30 mouse cellular contexts compared by ENCODE assay signal in the genomic region with DNA sequence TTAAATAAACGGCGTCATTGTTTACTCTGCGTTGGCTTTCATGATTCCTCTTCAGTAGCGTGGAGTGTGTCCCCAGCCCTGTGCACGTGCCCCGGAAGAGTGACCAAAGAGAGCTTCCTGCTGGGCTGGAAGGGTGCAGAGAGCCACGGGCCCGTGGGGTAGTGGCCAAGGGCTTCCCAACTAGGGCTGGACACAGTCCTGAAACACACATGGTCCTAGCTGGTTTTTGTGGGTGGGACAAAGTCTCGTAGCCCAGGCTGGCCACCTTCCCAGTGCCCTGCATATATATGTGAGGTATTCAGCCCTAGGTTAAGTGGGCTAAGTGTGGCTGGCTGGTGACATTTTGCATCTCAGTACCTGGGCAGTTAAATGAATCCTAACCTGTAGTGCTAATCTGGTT. TPM values are rescaled to one million over a fixed set of nuclear protein-coding genes. Genes with fewer than 3 reads are reported as not detected.
DNase-seq lines count a peak whose midpoint lies in the region; ATAC-seq and TF ChIP-seq lines count a peak whose summit lies in the region.
"Had no signal": no experiment of that assay in that cellular context is flagged by ENCODE, and none has a peak within 500 bp of the region (broad histone marks: within the 10 kb centered on the region; RNA-seq: fewer than 3 reads in every experiment).

No protein-coding gene starts in this region.

- H3K79me2 ChIP-seq in MEL (ENCODE audit: control insufficient read depth, insufficient read depth, low read length, poor library complexity) = no peaks in the 10 kb centered on the region

- DNase-seq in forebrain, embryonic 11.5 days (ENCODE audit: low spot score) = no peak
- peak; percentile 85 for DNase-seq in midbrain, embryonic 11.5 days (ENCODE audit: low spot score, missing footprints)
- DNase-seq in midbrain, postnatal 0 days (ENCODE audit: low spot score) = no peak
- DNase-seq in A20 (ENCODE audit: low read depth, low spot score) (peak; percentile 20), MEL (ENCODE audit: low read depth, low spot score) (peak; percentile 42)
- DNase-seq: adrenal gland, adult 8-10 months; cerebellum, adult 2 months; kidney, adult 2 months had no signal

- TF ChIP-seq POLR2A in MEL (IDR thresholded peaks at IDR 0.05; ENCODE audit: control insufficient read depth in 1 of 2, insufficient read depth in 1 of 2, low read depth in 1 of 2, low read length in 2 of 2, poor library complexity in 1 of 2) = no peak

- H3K9me3 ChIP-seq in forebrain, embryonic 16.5 days (ENCODE audit: control insufficient read depth, low read length) = no peaks in the 10 kb centered on the region
- no peaks in the 10 kb centered on the region for H3K9me3 ChIP-seq in forebrain, embryonic 11.5 days (ENCODE audit: control insufficient read depth, low read length)
- no peaks in the 10 kb centered on the region for H3K9me3 ChIP-seq in midbrain, embryonic 11.5 days (ENCODE audit: control insufficient read depth, low read length)
- H3K9me3 ChIP-seq in midbrain, postnatal 0 days (ENCODE audit: low read length) = no peaks in the 10 kb centered on the region
- H3K9me3 ChIP-seq in MEL (replicated peaks; ENCODE audit: insufficient read depth, low read length) = no peaks in the 10 kb centered on the region
- H3K9me3 ChIP-seq: heart, embryonic 13.5 days; hindbrain, embryonic 10.5 days; hindbrain, embryonic 15.5 days; intestine, embryonic 15.5 days; limb, embryonic 12.5 days; neural tube, embryonic 13.5 days had no signal

- peaks cover 11% of the 10 kb centered on the region for H3K4me1 ChIP-seq in forebrain, embryonic 16.5 days (replicated peaks; ENCODE audit: control insufficient read depth, insufficient read depth, low read length)
- H3K4me1 ChIP-seq in forebrain, embryonic 11.5 days (replicated peaks; ENCODE audit: control insufficient read depth, insufficient read depth, low read length) = no peaks in the 10 kb centered on the region
- H3K4me1 ChIP-seq in midbrain, embryonic 11.5 days (ENCODE audit: control insufficient read depth, insufficient read depth, low read length) = no peaks in the 10 kb centered on the region
- H3K4me1 ChIP-seq in midbrain, postnatal 0 days (ENCODE audit: insufficient read depth, low read length) = no peaks in the 10 kb centered on the region
- H3K4me1 ChIP-seq in MEL (ENCODE audit: control insufficient read depth in 1 of 2, insufficient read depth in 2 of 2, low read length in 2 of 2) = no peaks in the 10 kb centered on the region
- H3K4me1 ChIP-seq: hindbrain, embryonic 10.5 days; intestine, embryonic 15.5 days had no signal

- H3K4me2 ChIP-seq in forebrain, embryonic 16.5 days (ENCODE audit: low read length) = no peak overlapping the region
- no peak overlapping the region for H3K4me2 ChIP-seq in forebrain, embryonic 11.5 days (ENCODE audit: low read depth, low read length, severe bottlenecking)
- H3K4me2 ChIP-seq in midbrain, embryonic 11.5 days = no peak overlapping the region
- no peak overlapping the region for H3K4me2 ChIP-seq in midbrain, postnatal 0 days (ENCODE audit: low read depth, low read length, poor library complexity, severe bottlenecking)
- H3K4me2 ChIP-seq: heart, embryonic 13.5 days; hindbrain, embryonic 15.5 days; intestine, embryonic 15.5 days; limb, embryonic 12.5 days; liver, embryonic 11.5 days; neural tube, embryonic 13.5 days had no signal

- TF ChIP-seq RAD21 in MEL (IDR thresholded peaks at IDR 0.05; ENCODE audit: low read depth, low read length) = no peak

- ATAC-seq in forebrain, embryonic 16.5 days = peak; percentile 6; the same call in 1 of the 2 replicates
- ATAC-seq in forebrain, embryonic 11.5 days (replicated peaks; ENCODE audit: low FRiP score) = no peak
- no peak for ATAC-seq in midbrain, embryonic 11.5 days (ENCODE audit: low FRiP score)
- no peak for ATAC-seq in midbrain, postnatal 0 days (ENCODE audit: low FRiP score)
- ATAC-seq: lung, postnatal 0 days had no signal

- no peak overlapping the region for H3K27ac ChIP-seq in forebrain, embryonic 16.5 days (ENCODE audit: low read length)
- H3K27ac ChIP-seq in forebrain, embryonic 11.5 days (ENCODE audit: low read depth, low read length) = no peak overlapping the region
- H3K27ac ChIP-seq in midbrain, embryonic 11.5 days (ENCODE audit: low read depth, low read length) = no peak overlapping the region
- no peak overlapping the region for H3K27ac ChIP-seq in midbrain, postnatal 0 days (ENCODE audit: low read depth, low read length)
- no peak overlapping the region for H3K27ac ChIP-seq in MEL (ENCODE audit: control insufficient read depth, low read depth, low read length)
- H3K27ac ChIP-seq: heart, embryonic 13.5 days; hindbrain, embryonic 10.5 days; hindbrain, embryonic 15.5 days; intestine, embryonic 15.5 days; layer of hippocampus, adult 2 months; left cerebral cortex, adult 2 months; macrophage had no signal

- no peak overlapping the region for H3K4me3 ChIP-seq in forebrain, embryonic 16.5 days (replicated peaks; ENCODE audit: low read length)
- H3K4me3 ChIP-seq in forebrain, embryonic 11.5 days (ENCODE audit: low read depth, low read length) = no peak overlapping the region
- no peak overlapping the region for H3K4me3 ChIP-seq in midbrain, embryonic 11.5 days (ENCODE audit: low read depth, low read length)
- no peak overlapping the region for H3K4me3 ChIP-seq in midbrain, postnatal 0 days (ENCODE audit: low read depth, low read length)
- H3K4me3 ChIP-seq in MEL (ENCODE audit: control insufficient read depth in 1 of 2, insufficient read depth in 1 of 2, low read depth in 2 of 2, low read length in 2 of 2) = no peak overlapping the region
- H3K4me3 ChIP-seq: heart, embryonic 13.5 days; hindbrain, embryonic 10.5 days; hindbrain, embryonic 15.5 days; intestine, embryonic 15.5 days; layer of hippocampus, adult 2 months; left cerebral cortex, adult 2 months; limb, embryonic 12.5 days; neural tube, embryonic 13.5 days had no signal

- 81% methylated on average over 9 of the region's 9 CpGs for WGBS in forebrain, embryonic 16.5 days
- 91% methylated on average over 9 of the region's 9 CpGs for WGBS in forebrain, embryonic 11.5 days
- WGBS in midbrain, embryonic 11.5 days = 87% methylated on average over 9 of the region's 9 CpGs
- 78% methylated on average over 9 of the region's 9 CpGs for WGBS in midbrain, postnatal 0 days

- H3K9ac ChIP-seq in forebrain, embryonic 16.5 days (replicated peaks; ENCODE audit: low read depth, low read length) = no peak overlapping the region
- H3K9ac ChIP-seq in forebrain, embryonic 11.5 days (ENCODE audit: low read length) = no peak overlapping the region
- H3K9ac ChIP-seq in midbrain, embryonic 11.5 days (ENCODE audit: low read length) = no peak overlapping the region
- H3K9ac ChIP-seq in midbrain, postnatal 0 days (replicated peaks; ENCODE audit: low read length, poor library complexity, severe bottlenecking) = no peak overlapping the region
- no peak overlapping the region for H3K9ac ChIP-seq in MEL (ENCODE audit: control insufficient read depth, low read depth, low read length, poor library complexity, severe bottlenecking)
- H3K9ac ChIP-seq: heart, embryonic 13.5 days; hindbrain, embryonic 15.5 days; intestine, embryonic 15.5 days; limb, embryonic 12.5 days; liver, postnatal 0 days; neural tube, embryonic 13.5 days had no signal

- TF ChIP-seq EP300 in MEL (IDR thresholded peaks at IDR 0.05; ENCODE audit: low read depth in 1 of 2, low read length in 2 of 2) = no peak

- peaks cover 24% of the 10 kb centered on the region for H3K36me3 ChIP-seq in forebrain, embryonic 16.5 days (ENCODE audit: control insufficient read depth, insufficient read depth)
- H3K36me3 ChIP-seq in forebrain, embryonic 11.5 days (ENCODE audit: control insufficient read depth, insufficient read depth, low read length) = peaks cover 26% of the 10 kb centered on the region
- H3K36me3 ChIP-seq in midbrain, embryonic 11.5 days (ENCODE audit: control insufficient read depth, insufficient read depth, low read length) = peaks cover 34% of the 10 kb centered on the region
- H3K36me3 ChIP-seq in midbrain, postnatal 0 days (ENCODE audit: insufficient read depth, low read length) = peaks cover 39% of the 10 kb centered on the region
- peaks cover 0 to 11% of the 10 kb centered on the region in 2 experiments; a peak in 2 of 4 replicates for H3K36me3 ChIP-seq in MEL (ENCODE audit: control insufficient read depth in 1 of 2, insufficient read depth in 2 of 2, low read length in 2 of 2)

- no peaks in the 10 kb centered on the region for H3K27me3 ChIP-seq in forebrain, embryonic 16.5 days (replicated peaks; ENCODE audit: control insufficient read depth, insufficient read depth, low read length)
- H3K27me3 ChIP-seq in forebrain, embryonic 11.5 days (ENCODE audit: control insufficient read depth, insufficient read depth, low read length) = no peaks in the 10 kb centered on the region
- H3K27me3 ChIP-seq in midbrain, embryonic 11.5 days (ENCODE audit: control insufficient read depth, insufficient read depth, low read length) = no peaks in the 10 kb centered on the region
- no peaks in the 10 kb centered on the region for H3K27me3 ChIP-seq in midbrain, postnatal 0 days (ENCODE audit: insufficient read depth, low read length)
- H3K27me3 ChIP-seq in MEL (ENCODE audit: control insufficient read depth in 1 of 2, insufficient read depth in 2 of 2, low read length in 2 of 2) = no peaks in the 10 kb centered on the region
- H3K27me3 ChIP-seq: CH12.LX; heart, embryonic 13.5 days; hindbrain, embryonic 15.5 days; intestine, embryonic 15.5 days; limb, embryonic 12.5 days; neural tube, embryonic 13.5 days had no signal

- TF ChIP-seq CTCF in midbrain, postnatal 0 days (IDR thresholded peaks at IDR 0.05) = no peak
- TF ChIP-seq CTCF in MEL (IDR thresholded peaks at IDR 0.05 in 2 of 3, conservative IDR thresholded peaks at IDR 0.05 in 1 of 3; ENCODE audit: control insufficient read depth in 1 of 3, insufficient read depth in 1 of 3, low read depth in 2 of 3, low read length in 3 of 3, poor library complexity in 1 of 3, severe bottlenecking in 1 of 3) = no peak

RNA-seq across cellular contexts. Expression of gene Padi6, which starts 19.3 kb away (rescaled TPM):
- 0.10 TPM in 1 of 2 replicates, not detected in the other for polyA plus RNA-seq in forebrain, embryonic 16.5 days (2015; fragmentation: Nextera tagmentation; extraction: Ambion mirVana)
- polyA plus RNA-seq in forebrain, embryonic 11.5 days (2014; fragmentation: Nextera tagmentation; extraction: Ambion mirVana) = 0.08 TPM in 1 of 2 replicates, not detected in the other
- polyA plus RNA-seq in midbrain, embryonic 11.5 days (2014; fragmentation: Nextera tagmentation; extraction: Ambion mirVana) = 0.15 TPM in 1 of 2 replicates, not detected in the other
- total RNA-seq in midbrain, postnatal 0 days (2014; rRNA removed) = not detected in 2 replicates
- polyA plus RNA-seq in midbrain, postnatal 0 days (2015; fragmentation: Nextera tagmentation; extraction: Ambion mirVana) = 0.09 and 0.10 TPM in 2 replicates
- not detected in 2 replicates for total RNA-seq in MEL (2012; rRNA removed)
- not detected for polyA plus RNA-seq in MEL (2012; ENCODE audit: insufficient read depth in 1 of 2, insufficient read length in 2 of 2, low read depth in 1 of 2, low replicate concordance in 2 of 2, missing spikeins in 1 of 2)
- total RNA-seq: adrenal gland, adult 8-10 months; CH12.LX; gastrocnemius, adult 8-10 months; heart, adult 8-10 months; heart, postnatal 14 days; layer of hippocampus, adult 2 months; left cerebral cortex, adult 2 months; megakaryocyte-erythroid progenitor cell, adult 5-6 weeks had no signal
- polyA plus RNA-seq: C2C12; cerebellum, adult 2 months; heart, embryonic 13.5 days; hindbrain, embryonic 10.5 days; hindbrain, embryonic 15.5 days; kidney, adult 2 months; kidney, embryonic 16.5 days; limb, embryonic 12.5 days; liver, embryonic 11.5 days; liver, postnatal 0 days; lung, postnatal 0 days; macrophage; neural tube, embryonic 13.5 days had no signal

RNA-seq across cellular contexts. Expression of gene Rcc2, which starts 22.9 kb away (rescaled TPM):
- polyA plus RNA-seq in forebrain, embryonic 16.5 days (2015; fragmentation: Nextera tagmentation; extraction: Ambion mirVana) = 19.1 and 20.1 TPM in 2 replicates
- 91.6 and 100 TPM in 2 replicates for polyA plus RNA-seq in forebrain, embryonic 11.5 days (2014; fragmentation: Nextera tagmentation; extraction: Ambion mirVana)
- 54.1 and 70.1 TPM in 2 replicates for polyA plus RNA-seq in midbrain, embryonic 11.5 days (2014; fragmentation: Nextera tagmentation; extraction: Ambion mirVana)
- 40.0 and 51.2 TPM in 2 replicates for total RNA-seq in midbrain, postnatal 0 days (2014; rRNA removed)
- polyA plus RNA-seq in midbrain, postnatal 0 days (2015; fragmentation: Nextera tagmentation; extraction: Ambion mirVana) = 11.5 and 13.2 TPM in 2 replicates
- 267 and 270 TPM in 2 replicates for total RNA-seq in MEL (2012; rRNA removed)
- 100 to 1,000 TPM; 254 to 427 TPM for polyA plus RNA-seq in MEL (2012; ENCODE audit: insufficient read depth in 1 of 2, insufficient read length in 2 of 2, low read depth in 1 of 2, low replicate concordance in 2 of 2, missing spikeins in 1 of 2)

RNA-seq across cellular contexts. Expression of gene Padi4, which starts 50.8 kb away (rescaled TPM):
- 0.24 TPM in 1 of 2 replicates, not detected in the other for polyA plus RNA-seq in forebrain, embryonic 16.5 days (2015; fragmentation: Nextera tagmentation; extraction: Ambion mirVana)
- 1.8 and 2.0 TPM in 2 replicates for polyA plus RNA-seq in forebrain, embryonic 11.5 days (2014; fragmentation: Nextera tagmentation; extraction: Ambion mirVana)
- 0.26 and 0.27 TPM in 2 replicates for polyA plus RNA-seq in midbrain, embryonic 11.5 days (2014; fragmentation: Nextera tagmentation; extraction: Ambion mirVana)
- total RNA-seq in midbrain, postnatal 0 days (2014; rRNA removed) = 0.57 TPM in 1 of 2 replicates, not detected in the other
- polyA plus RNA-seq in midbrain, postnatal 0 days (2015; fragmentation: Nextera tagmentation; extraction: Ambion mirVana) = 0.07 and 0.09 TPM in 2 replicates
- not detected in 2 replicates for total RNA-seq in MEL (2012; rRNA removed)
- not detected for polyA plus RNA-seq in MEL (2012; ENCODE audit: insufficient read depth in 1 of 2, insufficient read length in 2 of 2, low read depth in 1 of 2, low replicate concordance in 2 of 2, missing spikeins in 1 of 2)
- total RNA-seq: CH12.LX; gastrocnemius, adult 8-10 months; layer of hippocampus, adult 2 months; layer of hippocampus, postnatal 14 days; left cerebral cortex, postnatal 25 days had no signal
- polyA plus RNA-seq: limb, embryonic 12.5 days had no signal

RNA-seq across cellular contexts. Expression of gene Arhgef10l, which starts 57.4 kb away (rescaled TPM):
- polyA plus RNA-seq in forebrain, embryonic 16.5 days (2015; fragmentation: Nextera tagmentation; extraction: Ambion mirVana) = 20.5 and 23.0 TPM in 2 replicates
- polyA plus RNA-seq in forebrain, embryonic 11.5 days (2014; fragmentation: Nextera tagmentation; extraction: Ambion mirVana) = 23.3 and 23.6 TPM in 2 replicates
- polyA plus RNA-seq in midbrain, embryonic 11.5 days (2014; fragmentation: Nextera tagmentation; extraction: Ambion mirVana) = 17.6 and 18.5 TPM in 2 replicates
- total RNA-seq in midbrain, postnatal 0 days (2014; rRNA removed) = 68.7 and 81.1 TPM in 2 replicates
- 20.7 and 23.1 TPM in 2 replicates for polyA plus RNA-seq in midbrain, postnatal 0 days (2015; fragmentation: Nextera tagmentation; extraction: Ambion mirVana)
- 10.2 and 16.9 TPM in 2 replicates for total RNA-seq in MEL (2012; rRNA removed)
- polyA plus RNA-seq in MEL (2012; ENCODE audit: insufficient read depth in 1 of 2, insufficient read length in 2 of 2, low read depth in 1 of 2, low replicate concordance in 2 of 2, missing spikeins in 1 of 2) = 10 to 100 TPM in 1 of 2 experiments, not detected in 1; 26.0 TPM

Comparison
In these comparisons a context has a peak if more than half of its experiments do, and no peak if none do; other contexts are left out.
1. DNase-seq: peak in midbrain, embryonic 11.5 days (single experiment), A20 (single experiment) and MEL (single experiment); none in forebrain, embryonic 11.5 days (single experiment) and midbrain, postnatal 0 days (single experiment).